Mouse (Mus musculus): Measurements from ENCODE around the gene Mthfsl. TPM values are rescaled to one million over a fixed set of nuclear protein-coding genes. Genes with fewer than 3 reads are reported as not detected.
"Not testable (repeated sequence)": the region's sequence is repeated elsewhere in the genome, so short reads cannot be mapped to it uniquely, and the experiment has no call there.

Gene Mthfsl
- polyA plus RNA-seq, 1 experiment, result 5.5 TPM

DNA sequence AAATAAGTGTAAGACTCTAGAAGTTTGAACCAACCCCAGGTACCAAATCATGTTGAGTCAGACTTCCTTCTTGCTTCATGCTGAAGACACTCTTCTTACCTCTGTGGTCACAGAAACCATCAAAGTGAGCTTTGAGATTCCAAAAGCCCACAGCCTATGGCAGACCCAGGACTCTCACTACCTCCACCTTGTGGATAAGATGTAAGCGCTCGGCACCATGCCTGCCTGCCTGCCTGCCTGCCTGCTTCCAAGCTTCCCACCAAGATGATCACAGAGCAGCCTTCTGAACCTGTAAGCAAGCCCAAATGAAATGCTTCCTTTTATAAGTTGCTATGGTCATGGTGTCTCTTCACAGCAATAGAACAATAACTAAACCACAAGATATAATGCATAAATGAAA lies 2.0 kb downstream of the Mthfsl start:
- WGBS, result 34% methylated on average over 2 of the region's 2 CpGs
- not testable (repeated sequence) for H3K4me3 ChIP-seq (ENCODE audit: low read depth, low read length); H3K27me3 ChIP-seq (ENCODE audit: control insufficient read depth, insufficient read depth, low read length); H3K36me3 ChIP-seq (ENCODE audit: control insufficient read depth, insufficient read depth, low read length); H3K4me1 ChIP-seq (ENCODE audit: control insufficient read depth, insufficient read depth, insufficient read length, low read length); H3K27ac ChIP-seq (ENCODE audit: insufficient read depth, low read depth, low read length)

DNA sequence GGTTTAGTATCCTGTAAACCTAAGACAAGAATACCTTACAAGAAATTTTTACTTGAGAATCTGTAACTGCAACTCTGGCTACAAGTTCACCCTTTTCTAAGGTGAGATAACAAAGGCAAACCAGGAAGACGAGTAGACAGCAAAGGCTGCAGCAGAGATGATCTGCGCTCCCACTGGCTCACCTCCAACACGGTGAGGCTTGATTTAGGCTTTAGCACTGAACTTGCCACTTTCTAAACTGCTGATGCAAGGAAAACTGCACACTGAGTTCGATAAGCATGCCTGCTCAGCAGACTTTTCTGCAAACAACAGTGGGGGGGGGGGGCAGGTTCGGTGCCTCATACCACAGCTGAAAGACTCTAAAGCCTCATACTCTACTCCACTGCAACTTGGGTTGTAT lies 5.6 kb downstream of the Mthfsl start:
- not testable (repeated sequence) for H3K4me3 ChIP-seq (ENCODE audit: low read depth, low read length); H3K4me1 ChIP-seq (ENCODE audit: control insufficient read depth, insufficient read depth, insufficient read length, low read length); H3K27ac ChIP-seq (ENCODE audit: insufficient read depth, low read depth, low read length); H3K36me3 ChIP-seq (ENCODE audit: control insufficient read depth, insufficient read depth, low read length); H3K27me3 ChIP-seq (ENCODE audit: control insufficient read depth, insufficient read depth, low read length)
- 68% methylated on average over 5 of the region's 5 CpGs for WGBS

DNA sequence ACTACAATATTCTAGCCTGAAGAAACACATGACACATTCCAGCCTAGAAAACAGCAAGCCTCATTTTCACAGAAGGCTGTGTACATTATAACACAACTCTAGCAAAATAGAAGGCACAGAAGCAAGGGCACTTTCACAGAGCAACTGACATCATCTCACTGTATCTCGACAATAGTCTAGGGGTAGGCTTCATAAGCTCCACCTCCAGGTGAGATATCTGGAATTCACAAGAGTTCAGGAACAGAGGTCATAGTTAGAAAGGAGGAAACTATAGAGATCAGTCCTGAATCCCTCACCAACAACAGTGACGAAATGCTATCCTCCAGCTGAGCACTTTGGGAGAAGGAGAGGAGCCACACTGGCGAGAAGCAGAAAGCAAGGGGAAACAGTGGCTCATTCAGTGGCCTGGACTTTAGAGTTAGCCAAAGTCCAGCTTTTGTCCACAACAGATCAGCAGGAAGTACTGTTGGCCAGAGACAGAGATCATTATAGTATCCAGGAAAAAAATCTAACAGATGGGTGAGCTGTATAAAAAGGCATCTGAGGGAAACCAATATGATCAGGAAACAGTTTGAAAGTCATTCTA lies 7.8 kb downstream of the Mthfsl start:
- WGBS, result 29% methylated on average over 3 of the region's 3 CpGs

DNA sequence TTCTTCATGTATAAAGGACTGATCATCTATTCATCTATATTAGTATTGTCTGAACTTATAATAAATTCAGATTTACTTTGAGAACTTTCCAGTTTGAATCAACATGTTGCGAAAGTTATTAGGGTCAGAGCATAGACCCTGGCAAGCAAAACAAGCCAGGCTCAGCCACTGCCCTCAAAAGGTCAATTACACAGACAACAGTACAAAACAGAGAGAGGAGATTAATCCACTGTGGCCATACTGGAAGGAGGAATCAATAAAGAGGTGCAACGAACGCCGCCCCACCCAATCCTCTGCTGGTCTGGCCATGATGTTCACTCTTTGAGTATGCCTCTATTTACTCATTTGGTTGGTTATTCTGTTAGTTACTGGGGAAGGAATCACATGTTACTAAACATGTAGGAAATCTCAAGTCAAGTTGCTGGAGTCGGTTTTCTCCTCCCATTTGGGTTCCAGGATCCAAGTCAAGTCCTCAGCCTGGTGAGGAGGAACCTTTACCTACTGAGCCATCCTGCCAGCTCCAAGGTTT lies 9.1 kb downstream of the Mthfsl start:
- not testable (repeated sequence) for H3K36me3 ChIP-seq (ENCODE audit: control insufficient read depth, insufficient read depth, low read length); H3K27ac ChIP-seq (ENCODE audit: insufficient read depth, low read depth, low read length); H3K27me3 ChIP-seq (ENCODE audit: control insufficient read depth, insufficient read depth, low read length); H3K4me3 ChIP-seq (ENCODE audit: low read depth, low read length); H3K4me1 ChIP-seq (ENCODE audit: control insufficient read depth, insufficient read depth, insufficient read length, low read length)
- 87% methylated on average over 4 of the region's 5 CpGs for WGBS

More for the DNA sequence above, 7.8 kb downstream of the Mthfsl start:
- H3K27ac ChIP-seq (ENCODE audit: insufficient read depth, low read depth, low read length), result peak overlapping the region; percentile 69
- H3K4me3 ChIP-seq (ENCODE audit: low read depth, low read length); H3K27me3 ChIP-seq (ENCODE audit: control insufficient read depth, insufficient read depth, low read length); H3K36me3 ChIP-seq (ENCODE audit: control insufficient read depth, insufficient read depth, low read length); H3K4me1 ChIP-seq (ENCODE audit: control insufficient read depth, insufficient read depth, insufficient read length, low read length): not testable (repeated sequence)

DNA sequence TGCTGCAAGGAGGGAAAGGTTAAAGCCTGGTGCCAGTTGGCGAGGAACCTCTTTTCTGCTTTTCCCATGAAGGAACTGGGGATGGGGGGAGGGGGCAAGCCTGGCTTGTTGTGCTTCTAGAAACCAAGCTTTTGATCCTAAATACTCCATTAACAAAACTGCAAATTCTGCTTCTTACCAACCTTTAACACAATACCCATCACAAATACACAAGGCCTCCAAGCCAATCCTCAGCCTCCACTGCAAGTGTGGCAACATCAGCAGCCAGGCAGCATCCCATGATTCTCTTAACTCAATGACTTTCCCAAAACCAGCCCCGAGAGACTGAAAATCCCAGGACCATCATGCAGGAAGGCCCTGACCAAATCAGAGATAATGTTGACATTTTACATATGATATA lies 9.7 kb downstream of the Mthfsl start:
- H3K4me3 ChIP-seq (ENCODE audit: low read depth, low read length); H3K4me1 ChIP-seq (ENCODE audit: control insufficient read depth, insufficient read depth, insufficient read length, low read length); H3K36me3 ChIP-seq (ENCODE audit: control insufficient read depth, insufficient read depth, low read length); H3K27me3 ChIP-seq (ENCODE audit: control insufficient read depth, insufficient read depth, low read length); H3K27ac ChIP-seq (ENCODE audit: insufficient read depth, low read depth, low read length): not testable (repeated sequence)
- WGBS, result 93% methylated on average over 2 of the region's 2 CpGs

DNA sequence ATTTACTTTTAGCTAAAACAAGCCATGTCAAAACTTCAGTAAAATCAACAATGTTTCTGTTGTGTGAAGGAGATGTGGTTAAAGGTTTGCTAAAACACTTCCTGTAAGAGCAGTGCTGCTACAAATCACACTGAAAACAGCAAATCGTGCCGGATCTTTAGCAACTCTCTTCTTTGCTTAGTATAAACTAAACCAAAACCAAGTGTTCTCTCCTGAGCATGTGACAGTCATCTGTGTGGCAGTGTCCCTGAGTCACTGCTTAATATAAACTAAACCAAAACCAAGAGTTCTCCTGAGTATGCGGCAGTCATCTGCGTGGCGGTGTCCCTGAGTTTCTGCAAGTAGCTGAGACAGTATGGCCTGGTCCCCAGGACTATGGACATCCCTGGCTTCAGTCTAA lies 10.3 kb downstream of the Mthfsl start:
- not testable (repeated sequence) for H3K27ac ChIP-seq (ENCODE audit: insufficient read depth, low read depth, low read length); H3K27me3 ChIP-seq (ENCODE audit: control insufficient read depth, insufficient read depth, low read length); H3K4me1 ChIP-seq (ENCODE audit: control insufficient read depth, insufficient read depth, insufficient read length, low read length); H3K4me3 ChIP-seq (ENCODE audit: low read depth, low read length); H3K36me3 ChIP-seq (ENCODE audit: control insufficient read depth, insufficient read depth, low read length)
- WGBS, result 76% methylated on average over 5 of the region's 5 CpGs

DNA sequence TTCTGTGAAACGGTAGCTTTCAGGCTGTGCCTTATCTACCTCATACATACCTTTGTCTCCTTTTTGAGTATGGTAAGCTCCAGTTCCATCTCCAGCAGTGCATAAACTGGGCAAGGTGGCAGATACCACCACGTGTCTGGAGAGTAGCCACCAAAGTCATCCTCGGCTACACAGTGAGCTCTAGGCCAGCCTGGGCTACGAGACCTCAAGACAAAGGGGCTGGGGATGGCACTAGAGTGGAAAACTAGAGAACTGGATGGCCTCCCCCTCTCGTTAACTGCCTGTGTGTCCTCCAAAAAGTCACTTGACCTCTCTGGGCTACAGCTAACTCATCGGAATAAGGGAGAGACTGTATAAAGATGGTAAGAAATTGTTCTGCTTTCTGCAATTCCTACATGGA lies 10.8 kb downstream of the Mthfsl start:
- 87% methylated on average over 6 of the region's 6 CpGs for WGBS
- TF ChIP-seq POLR2A (IDR thresholded peaks at IDR 0.05; ENCODE audit: low read depth, low read length) (no peak), CTCF (IDR thresholded peaks at IDR 0.05; ENCODE audit: extremely low read depth, insufficient read length, insufficient replicate concordance, low read depth, low read length) (no peak)
- no peaks in the 10 kb centered on the region for H3K36me3 ChIP-seq (ENCODE audit: control insufficient read depth, insufficient read depth, low read length)
- H3K4me3 ChIP-seq (ENCODE audit: low read depth, low read length), result no peak overlapping the region
- peak overlapping the region; percentile 68 for H3K27ac ChIP-seq (ENCODE audit: insufficient read depth, low read depth, low read length)
- H3K4me1 ChIP-seq (ENCODE audit: control insufficient read depth, insufficient read depth, insufficient read length, low read length), result peaks cover 2% of the 10 kb centered on the region; the same call in 1 of the 2 replicates
- no peaks in the 10 kb centered on the region for H3K27me3 ChIP-seq (ENCODE audit: control insufficient read depth, insufficient read depth, low read length)

DNA sequence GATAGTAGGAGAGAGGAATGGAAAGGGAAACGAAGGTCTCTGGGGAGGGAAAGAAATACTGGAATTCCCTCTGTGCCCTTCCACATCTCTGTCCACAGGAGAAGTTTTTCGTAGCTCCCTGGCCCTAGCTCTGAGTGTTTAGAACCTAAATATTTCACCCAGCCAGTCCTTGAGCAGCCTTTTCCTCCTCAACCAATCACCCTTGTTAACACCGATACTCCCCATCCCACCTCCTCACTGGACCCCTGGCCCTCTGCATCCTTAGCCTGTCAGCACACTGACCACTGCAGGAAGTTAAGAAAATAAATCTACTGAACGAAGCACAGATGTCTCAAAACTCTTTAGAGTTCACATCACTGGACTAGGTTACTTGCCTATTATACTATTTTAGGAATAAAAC lies 13.4 kb downstream of the Mthfsl start:
- Histone ChIP-seq H3K36me3 (ENCODE audit: control insufficient read depth, insufficient read depth, low read length) (no peaks in the 10 kb centered on the region), H3K27ac (ENCODE audit: insufficient read depth, low read depth, low read length) (no peak overlapping the region), H3K4me3 (ENCODE audit: low read depth, low read length) (no peak overlapping the region), H3K27me3 (ENCODE audit: control insufficient read depth, insufficient read depth, low read length) (no peaks in the 10 kb centered on the region), H3K4me1 (ENCODE audit: control insufficient read depth, insufficient read depth, insufficient read length, low read length) (no peaks in the 10 kb centered on the region; the same call in 1 of the 2 replicates)
- 84% methylated on average over 4 of the region's 4 CpGs for WGBS
- TF ChIP-seq CTCF (IDR thresholded peaks at IDR 0.05; ENCODE audit: extremely low read depth, insufficient read length, insufficient replicate concordance, low read depth, low read length) (no peak), POLR2A (IDR thresholded peaks at IDR 0.05; ENCODE audit: low read depth, low read length) (no peak)

DNA sequence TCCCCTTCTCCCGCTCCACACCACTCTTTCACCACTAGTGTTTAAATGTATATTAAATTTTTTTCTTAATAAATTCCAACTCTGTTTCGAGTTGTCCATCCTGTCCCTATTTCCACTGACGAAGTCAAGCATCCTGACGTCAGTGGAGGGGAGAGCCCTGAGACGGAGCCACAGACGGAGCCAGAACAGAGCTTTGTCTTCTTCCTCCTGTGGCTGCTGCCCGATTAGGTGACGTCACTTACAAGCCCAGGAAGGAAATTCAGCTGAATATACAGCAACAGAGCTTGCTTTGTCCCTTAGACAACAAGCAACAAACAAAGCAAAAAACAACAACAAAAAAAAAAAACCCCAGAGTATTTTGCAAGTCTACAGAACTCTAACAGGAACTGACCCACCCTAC lies 14.9 kb downstream of the Mthfsl start:
- not testable (repeated sequence) for H3K27me3 ChIP-seq (ENCODE audit: control insufficient read depth, insufficient read depth, low read length); H3K4me1 ChIP-seq (ENCODE audit: control insufficient read depth, insufficient read depth, insufficient read length, low read length); H3K36me3 ChIP-seq (ENCODE audit: control insufficient read depth, insufficient read depth, low read length); H3K27ac ChIP-seq (ENCODE audit: insufficient read depth, low read depth, low read length); H3K4me3 ChIP-seq (ENCODE audit: low read depth, low read length)
- 84% methylated on average over 8 of the region's 8 CpGs for WGBS

DNA sequence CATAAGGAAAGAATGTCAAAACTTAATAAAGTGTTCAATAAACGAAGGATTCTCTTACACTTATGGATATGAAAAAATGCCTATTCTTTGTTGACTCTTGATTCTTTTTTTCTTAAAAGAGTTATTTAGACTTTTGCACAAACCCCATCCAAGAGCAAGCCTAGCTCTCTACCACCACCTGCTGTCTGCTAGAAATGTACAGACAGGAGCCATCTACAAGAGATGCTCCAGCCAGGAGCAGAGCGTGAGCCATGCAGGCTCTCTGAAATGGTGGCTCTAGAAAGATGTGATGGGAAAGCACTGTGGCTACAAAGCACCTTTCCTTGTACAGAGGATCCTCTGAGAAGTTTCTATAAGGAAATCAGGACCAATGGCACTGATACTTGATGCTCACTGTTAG lies 21.4 kb downstream of the Mthfsl start:
- H3K36me3 ChIP-seq (ENCODE audit: control insufficient read depth, insufficient read depth, low read length); H3K4me3 ChIP-seq (ENCODE audit: low read depth, low read length); H3K4me1 ChIP-seq (ENCODE audit: control insufficient read depth, insufficient read depth, insufficient read length, low read length); H3K27me3 ChIP-seq (ENCODE audit: control insufficient read depth, insufficient read depth, low read length); H3K27ac ChIP-seq (ENCODE audit: insufficient read depth, low read depth, low read length): not testable (repeated sequence)
- 56% methylated on average over 1 of the region's 2 CpGs for WGBS

DNA sequence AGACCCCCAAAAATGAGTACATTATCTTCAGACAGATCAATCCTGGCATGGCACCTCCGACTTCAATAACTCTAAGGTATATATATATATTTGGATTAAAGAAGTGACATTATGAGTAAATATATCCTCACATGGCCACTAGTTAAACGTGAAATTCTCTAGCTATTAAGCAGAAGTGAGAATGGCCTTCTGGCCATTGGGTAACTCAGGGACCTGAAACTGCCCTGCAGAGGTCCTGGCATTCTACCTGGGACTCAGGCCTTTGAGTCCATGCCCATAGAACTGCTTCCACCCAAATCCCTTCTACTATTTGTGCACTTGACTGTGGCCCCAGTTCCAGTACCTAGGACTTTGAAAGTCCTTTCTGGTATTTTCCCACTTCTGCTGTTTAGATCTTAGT lies 28.8 kb downstream of the Mthfsl start:
- H3K27me3 ChIP-seq (ENCODE audit: control insufficient read depth, insufficient read depth, low read length); H3K4me1 ChIP-seq (ENCODE audit: control insufficient read depth, insufficient read depth, insufficient read length, low read length); H3K27ac ChIP-seq (ENCODE audit: insufficient read depth, low read depth, low read length); H3K4me3 ChIP-seq (ENCODE audit: low read depth, low read length); H3K36me3 ChIP-seq (ENCODE audit: control insufficient read depth, insufficient read depth, low read length): not testable (repeated sequence)
- WGBS, result 75% methylated on average over 2 of the region's 2 CpGs

DNA sequence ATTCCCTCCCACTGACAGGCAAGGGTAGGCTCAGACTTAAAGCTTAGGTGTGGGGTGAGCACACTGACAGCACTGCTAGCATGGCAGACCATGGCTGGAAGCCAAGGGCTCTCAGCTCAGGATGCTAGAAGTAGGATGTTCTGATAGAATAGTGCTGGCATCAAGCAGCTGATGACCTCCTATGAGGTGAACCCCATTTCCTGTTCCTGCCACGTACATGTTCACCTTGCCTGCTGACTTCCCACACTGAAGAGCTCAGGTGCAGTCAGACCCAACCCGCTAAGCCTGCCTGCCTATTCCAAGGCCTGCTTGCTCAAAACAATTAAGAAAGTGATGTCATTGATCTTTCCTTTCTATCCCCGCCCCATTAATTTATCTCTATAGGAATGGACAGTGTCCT lies 30.6 kb downstream of the Mthfsl start:
- H3K4me1 ChIP-seq (ENCODE audit: control insufficient read depth, insufficient read depth, insufficient read length, low read length); H3K27me3 ChIP-seq (ENCODE audit: control insufficient read depth, insufficient read depth, low read length); H3K36me3 ChIP-seq (ENCODE audit: control insufficient read depth, insufficient read depth, low read length); H3K27ac ChIP-seq (ENCODE audit: insufficient read depth, low read depth, low read length); H3K4me3 ChIP-seq (ENCODE audit: low read depth, low read length): not testable (repeated sequence)
- WGBS, result 77% methylated on average over 3 of the region's 3 CpGs
